Mouse (Mus musculus): Measurements from ENCODE around the gene Gm45234. TPM values are rescaled to one million over a fixed set of nuclear protein-coding genes. Genes with fewer than 3 reads are reported as not detected.

Gene Gm45234
- polyA plus RNA-seq, 1 experiment from 2014 or later, result not detected

DNA sequence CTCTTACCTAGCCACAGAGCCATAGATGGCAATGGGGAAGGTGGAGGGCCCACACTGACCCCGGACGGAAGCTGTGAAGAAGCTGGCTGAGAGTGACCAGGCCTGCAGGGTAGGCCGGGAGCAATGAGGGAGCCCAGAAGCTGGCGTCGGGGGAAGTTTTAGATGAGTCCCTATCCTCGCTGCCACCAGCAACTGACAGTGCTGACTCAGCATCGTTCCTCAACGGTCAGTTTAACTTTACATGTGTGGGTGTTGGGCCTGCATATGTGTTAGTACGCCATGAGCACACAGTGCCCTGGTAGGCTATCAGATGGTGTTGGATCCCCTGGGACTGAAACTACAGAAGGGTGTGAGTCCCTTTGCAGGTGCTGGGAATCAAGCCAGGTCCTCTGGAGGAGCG, 31.3 kb downstream of the Gm45234 start:
- Histone ChIP-seq H3K27ac (replicated peaks in 1 of 2; ENCODE audit: control insufficient read depth in 1 of 2, insufficient read depth in 1 of 2, low read depth in 2 of 2, low read length in 2 of 2) (no peak overlapping the region), H3K4me1 (ENCODE audit: control insufficient read depth in 2 of 2, insufficient read depth in 2 of 2, low read length in 2 of 2) (no peaks in the 10 kb centered on the region), H3K27me3 (ENCODE audit: control insufficient read depth, insufficient read depth, low read length) (no peaks in the 10 kb centered on the region), H3K4me3 (ENCODE audit: control insufficient read depth in 1 of 2, insufficient read depth in 1 of 2, low read depth in 1 of 2, low read length in 2 of 2) (no peak overlapping the region), H3K36me3 (ENCODE audit: control insufficient read depth, insufficient read depth, low read length) (no peaks in the 10 kb centered on the region), H3K4me2 (ENCODE audit: low read length) (no peak overlapping the region), H3K9ac (ENCODE audit: low read length) (no peak overlapping the region), H3K9me3 (ENCODE audit: control insufficient read depth, low read length) (no peaks in the 10 kb centered on the region)
- ATAC-seq (ENCODE audit: insufficient number of reproducible peaks, insufficient read depth, low FRiP score, low read depth), result no peak
- 84% methylated on average over 10 of the region's 10 CpGs for WGBS

DNA sequence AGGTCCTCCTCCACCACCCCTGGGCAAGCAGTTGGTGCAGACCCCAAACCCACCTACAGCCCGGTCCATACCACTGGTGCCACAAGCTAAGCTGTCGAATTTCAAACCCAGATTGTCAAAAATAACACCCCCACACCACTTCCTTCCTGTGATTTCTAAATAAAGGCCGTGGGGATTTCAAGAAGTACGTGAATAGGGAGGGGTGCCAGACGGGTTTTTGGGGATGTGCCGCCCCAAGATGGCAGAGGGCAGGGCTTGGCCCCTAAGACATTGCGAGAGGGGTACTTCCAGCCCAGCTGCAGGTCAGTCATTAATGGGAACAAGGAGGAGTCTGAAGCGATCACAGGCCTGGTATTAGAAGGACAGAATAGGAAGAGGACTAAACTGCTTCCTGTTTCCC, 32.3 kb downstream of the Gm45234 start:
- H3K27me3 ChIP-seq (ENCODE audit: control insufficient read depth, insufficient read depth, low read length), result no peaks in the 10 kb centered on the region
- WGBS, result 72% methylated on average over 8 of the region's 8 CpGs
- H3K4me3 ChIP-seq (ENCODE audit: control insufficient read depth in 1 of 2, insufficient read depth in 1 of 2, low read depth in 1 of 2, low read length in 2 of 2), result no peak overlapping the region
- no peak for ATAC-seq (ENCODE audit: insufficient number of reproducible peaks, insufficient read depth, low FRiP score, low read depth)
- H3K4me2 ChIP-seq (ENCODE audit: low read length), result no peak overlapping the region
- H3K36me3 ChIP-seq (ENCODE audit: control insufficient read depth, insufficient read depth, low read length), result no peaks in the 10 kb centered on the region
- peaks cover 0 to 3% of the 10 kb centered on the region in 2 experiments; a peak in 1 of 4 replicates for H3K4me1 ChIP-seq (ENCODE audit: control insufficient read depth in 2 of 2, insufficient read depth in 2 of 2, low read length in 2 of 2)
- no peak overlapping the region for H3K9ac ChIP-seq (ENCODE audit: low read length)
- no peak overlapping the region for H3K27ac ChIP-seq (replicated peaks in 1 of 2; ENCODE audit: control insufficient read depth in 1 of 2, insufficient read depth in 1 of 2, low read depth in 2 of 2, low read length in 2 of 2)
- no peaks in the 10 kb centered on the region for H3K9me3 ChIP-seq (ENCODE audit: control insufficient read depth, low read length)

DNA sequence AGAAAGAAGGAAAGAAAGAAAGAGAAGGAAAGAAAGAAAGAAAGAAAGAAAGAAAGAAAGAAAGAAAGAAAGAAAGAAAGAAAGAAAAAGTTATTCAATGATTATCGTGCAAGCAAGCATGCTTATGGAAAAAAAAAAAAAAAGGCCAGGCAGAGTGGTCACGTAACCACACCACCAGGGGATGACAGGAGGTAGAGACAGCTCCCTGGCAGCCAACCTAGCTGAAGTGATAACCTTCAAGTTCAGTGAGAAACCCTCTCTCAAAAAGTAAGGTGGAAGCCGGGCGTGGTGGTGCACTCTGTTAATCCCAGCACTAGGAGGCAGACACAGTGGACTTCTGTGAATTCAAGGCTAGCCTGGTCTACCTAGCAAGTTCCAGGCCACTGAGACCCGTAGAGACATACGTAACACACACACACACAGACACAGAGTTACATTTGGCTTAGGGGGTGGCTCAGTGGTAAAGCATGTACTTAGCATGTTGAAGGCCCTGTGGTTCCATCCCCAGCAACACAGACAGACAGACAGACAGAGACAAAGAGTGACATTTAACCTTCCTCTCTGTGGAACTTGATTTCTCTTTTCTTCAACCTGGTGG, 32.8 kb downstream of the Gm45234 start:
- no peak overlapping the region for H3K4me3 ChIP-seq (ENCODE audit: control insufficient read depth in 1 of 2, insufficient read depth in 1 of 2, low read depth in 1 of 2, low read length in 2 of 2)

DNA sequence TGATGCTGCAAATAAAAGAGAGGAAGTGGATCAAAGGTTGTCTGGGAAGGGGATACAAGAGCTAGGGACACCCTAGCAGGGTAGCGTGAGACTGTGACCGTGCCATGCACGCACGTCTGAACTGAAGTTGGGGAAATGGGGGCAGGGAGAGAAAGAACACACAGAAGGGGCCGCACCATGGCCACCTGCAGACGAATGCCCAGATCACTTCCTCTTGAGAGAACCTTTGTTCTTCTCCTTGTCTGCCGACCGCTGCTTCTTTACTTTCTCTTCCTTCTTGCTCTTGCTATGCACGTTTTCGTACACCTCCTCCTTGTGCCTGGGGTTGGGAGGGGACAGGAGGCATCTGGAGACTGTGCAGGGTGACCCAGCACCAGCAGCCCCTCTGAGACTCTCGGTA, 34.9 kb downstream of the Gm45234 start:
- H3K4me3 ChIP-seq (ENCODE audit: control insufficient read depth in 1 of 2, insufficient read depth in 1 of 2, low read depth in 1 of 2, low read length in 2 of 2), result no peak overlapping the region
- no peak overlapping the region for H3K9ac ChIP-seq (ENCODE audit: low read length)
- H3K9me3 ChIP-seq (ENCODE audit: control insufficient read depth, low read length), result no peaks in the 10 kb centered on the region
- H3K4me2 ChIP-seq (ENCODE audit: low read length), result no peak overlapping the region
- 71% methylated on average over 11 of the region's 11 CpGs for WGBS
- peaks cover 0 to 3% of the 10 kb centered on the region in 2 experiments; a peak in 1 of 4 replicates for H3K4me1 ChIP-seq (ENCODE audit: control insufficient read depth in 2 of 2, insufficient read depth in 2 of 2, low read length in 2 of 2)
- no peaks in the 10 kb centered on the region for H3K27me3 ChIP-seq (ENCODE audit: control insufficient read depth, insufficient read depth, low read length)
- ATAC-seq (ENCODE audit: insufficient number of reproducible peaks, insufficient read depth, low FRiP score, low read depth), result no peak
- H3K27ac ChIP-seq (replicated peaks in 1 of 2; ENCODE audit: control insufficient read depth in 1 of 2, insufficient read depth in 1 of 2, low read depth in 2 of 2, low read length in 2 of 2), result no peak overlapping the region
- peaks cover 18% of the 10 kb centered on the region for H3K36me3 ChIP-seq (ENCODE audit: control insufficient read depth, insufficient read depth, low read length)

More for the DNA sequence above, 32.8 kb downstream of the Gm45234 start:
- WGBS, result 58% methylated on average over 6 of the region's 6 CpGs
- Histone ChIP-seq H3K27me3 (ENCODE audit: control insufficient read depth, insufficient read depth, low read length) (no peaks in the 10 kb centered on the region), H3K36me3 (ENCODE audit: control insufficient read depth, insufficient read depth, low read length) (no peaks in the 10 kb centered on the region), H3K4me2 (ENCODE audit: low read length) (no peak overlapping the region), H3K27ac (replicated peaks in 1 of 2; ENCODE audit: control insufficient read depth in 1 of 2, insufficient read depth in 1 of 2, low read depth in 2 of 2, low read length in 2 of 2) (no peak overlapping the region), H3K4me1 (ENCODE audit: control insufficient read depth in 2 of 2, insufficient read depth in 2 of 2, low read length in 2 of 2) (peaks cover 0 to 3% of the 10 kb centered on the region in 2 experiments; a peak in 1 of 4 replicates), H3K9ac (ENCODE audit: low read length) (no peak overlapping the region), H3K9me3 (ENCODE audit: control insufficient read depth, low read length) (no peaks in the 10 kb centered on the region)
- no peak for ATAC-seq (ENCODE audit: insufficient number of reproducible peaks, insufficient read depth, low FRiP score, low read depth)

DNA sequence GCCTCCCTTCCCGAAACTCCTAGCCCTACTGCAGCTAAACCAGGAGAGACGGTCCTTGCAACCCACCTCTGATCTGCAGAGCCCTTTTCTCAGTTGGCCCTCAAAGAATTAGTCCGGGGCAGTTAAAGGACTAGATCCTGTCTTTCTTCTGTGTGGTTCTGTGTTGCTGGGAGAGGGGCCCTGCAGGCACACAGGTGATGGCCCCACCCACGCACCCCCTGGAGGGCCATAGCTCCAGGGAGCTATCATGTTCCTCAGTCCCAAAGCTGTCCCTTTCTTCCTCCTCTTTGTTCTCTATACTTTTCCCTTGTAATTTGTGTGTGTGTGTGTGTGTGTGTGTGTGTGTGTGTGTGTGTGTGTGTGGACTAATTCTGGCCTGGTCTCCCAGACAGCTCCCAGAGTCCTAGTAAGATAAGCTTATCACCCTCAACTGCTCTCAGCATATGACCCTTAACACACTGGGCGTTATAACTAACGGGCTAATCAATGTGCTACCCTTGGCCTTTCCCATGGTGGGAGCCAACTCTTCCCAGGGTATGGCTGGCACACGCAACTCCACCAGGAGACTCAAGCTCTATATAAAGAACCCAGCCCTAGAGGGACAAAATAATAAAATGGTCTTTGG, 36.4 kb downstream of the Gm45234 start:
- 54% methylated on average over 7 of the region's 7 CpGs for WGBS
- H3K4me3 ChIP-seq (ENCODE audit: control insufficient read depth in 1 of 2, insufficient read depth in 1 of 2, low read depth in 1 of 2, low read length in 2 of 2), result no peak overlapping the region
- H3K4me2 ChIP-seq (ENCODE audit: low read length), result no peak overlapping the region
- no peak overlapping the region for H3K9ac ChIP-seq (ENCODE audit: low read length)
- no peak overlapping the region for H3K27ac ChIP-seq (replicated peaks in 1 of 2; ENCODE audit: control insufficient read depth in 1 of 2, insufficient read depth in 1 of 2, low read depth in 2 of 2, low read length in 2 of 2)
- H3K9me3 ChIP-seq (ENCODE audit: control insufficient read depth, low read length), result no peaks in the 10 kb centered on the region
- H3K36me3 ChIP-seq (ENCODE audit: control insufficient read depth, insufficient read depth, low read length), result peaks cover 33% of the 10 kb centered on the region
- no peaks in the 10 kb centered on the region for H3K27me3 ChIP-seq (ENCODE audit: control insufficient read depth, insufficient read depth, low read length)
- no peak for ATAC-seq (ENCODE audit: insufficient number of reproducible peaks, insufficient read depth, low FRiP score, low read depth)
- peaks cover 0 to 3% of the 10 kb centered on the region in 2 experiments; a peak in 1 of 4 replicates for H3K4me1 ChIP-seq (ENCODE audit: control insufficient read depth in 2 of 2, insufficient read depth in 2 of 2, low read length in 2 of 2)

DNA sequence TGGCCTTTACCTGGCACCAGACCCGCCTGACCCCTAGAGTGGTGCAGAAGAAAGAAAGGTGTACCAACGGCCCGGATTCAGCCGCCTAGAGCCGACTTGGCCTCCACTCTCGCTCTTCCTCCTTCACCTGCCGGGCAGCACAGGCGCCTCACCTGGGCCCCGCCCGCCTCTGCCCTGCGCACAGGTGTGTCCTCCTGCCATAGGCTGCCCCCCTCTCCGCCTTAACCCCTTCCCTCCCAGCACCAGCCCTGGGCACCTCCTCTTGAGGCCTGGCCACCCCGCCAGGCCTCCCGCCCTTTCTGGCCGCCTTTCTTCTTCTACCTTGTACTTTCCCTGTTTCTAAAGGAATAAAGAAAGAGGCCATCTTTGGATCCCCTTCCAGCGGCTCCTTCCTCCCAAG, 37.1 kb downstream of the Gm45234 start:
- ATAC-seq (ENCODE audit: insufficient number of reproducible peaks, insufficient read depth, low FRiP score, low read depth), result no peak
- no peaks in the 10 kb centered on the region for H3K9me3 ChIP-seq (ENCODE audit: control insufficient read depth, low read length)
- H3K27me3 ChIP-seq (ENCODE audit: control insufficient read depth, insufficient read depth, low read length), result no peaks in the 10 kb centered on the region
- peaks cover 4 to 7% of the 10 kb centered on the region in 2 experiments; a peak in 2 of 4 replicates for H3K4me1 ChIP-seq (ENCODE audit: control insufficient read depth in 2 of 2, insufficient read depth in 2 of 2, low read length in 2 of 2)
- 65% methylated on average over 16 of the region's 16 CpGs for WGBS
- no peak overlapping the region for H3K27ac ChIP-seq (replicated peaks in 1 of 2; ENCODE audit: control insufficient read depth in 1 of 2, insufficient read depth in 1 of 2, low read depth in 2 of 2, low read length in 2 of 2)
- H3K4me3 ChIP-seq (ENCODE audit: control insufficient read depth in 1 of 2, insufficient read depth in 1 of 2, low read depth in 1 of 2, low read length in 2 of 2), result no peak overlapping the region
- H3K9ac ChIP-seq (ENCODE audit: low read length), result no peak overlapping the region
- no peak overlapping the region for H3K4me2 ChIP-seq (ENCODE audit: low read length)
- peaks cover 40% of the 10 kb centered on the region for H3K36me3 ChIP-seq (ENCODE audit: control insufficient read depth, insufficient read depth, low read length)

DNA sequence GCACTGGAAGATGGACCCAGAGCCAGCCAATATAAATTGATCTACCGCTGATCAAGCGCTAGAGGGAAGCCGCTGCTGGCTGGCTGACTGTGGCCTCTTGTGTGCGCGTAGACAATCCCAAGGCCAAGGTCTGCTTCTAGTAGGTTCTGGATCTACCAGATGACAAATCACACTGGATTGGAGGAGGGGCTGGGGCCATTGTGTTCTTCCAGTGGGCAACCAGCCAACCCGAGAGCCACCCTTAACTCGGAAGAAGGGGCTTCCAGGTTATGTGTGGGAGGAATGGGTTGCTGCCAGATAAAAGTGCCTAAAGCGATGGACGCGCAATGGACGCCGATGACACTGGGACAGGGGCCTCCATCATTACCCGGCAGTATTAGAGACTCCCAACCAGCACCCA, 37.9 kb downstream of the Gm45234 start:
- Histone ChIP-seq H3K9me3 (ENCODE audit: control insufficient read depth, low read length) (no peaks in the 10 kb centered on the region), H3K27me3 (ENCODE audit: control insufficient read depth, insufficient read depth, low read length) (no peaks in the 10 kb centered on the region), H3K9ac (ENCODE audit: low read length) (no peak overlapping the region), H3K36me3 (ENCODE audit: control insufficient read depth, insufficient read depth, low read length) (peaks cover 45% of the 10 kb centered on the region), H3K4me2 (ENCODE audit: low read length) (no peak overlapping the region), H3K4me3 (ENCODE audit: control insufficient read depth in 1 of 2, insufficient read depth in 1 of 2, low read depth in 1 of 2, low read length in 2 of 2) (no peak overlapping the region), H3K4me1 (ENCODE audit: control insufficient read depth in 2 of 2, insufficient read depth in 2 of 2, low read length in 2 of 2) (peaks cover 6 to 14% of the 10 kb centered on the region in 2 experiments), H3K27ac (replicated peaks in 1 of 2; ENCODE audit: control insufficient read depth in 1 of 2, insufficient read depth in 1 of 2, low read depth in 2 of 2, low read length in 2 of 2) (no peak overlapping the region)
- ATAC-seq (ENCODE audit: insufficient number of reproducible peaks, insufficient read depth, low FRiP score, low read depth), result no peak
- WGBS, result 74% methylated on average over 13 of the region's 13 CpGs

All from heart, embryonic 14.5 days (tissue).